Mouse (Mus musculus) c-Kit-positive CD71-positive TER-119-positive erythroid progenitor cells, embryonic 14.5 days (primary cell): ENCODE measurements at regions not wholly inside any gene's neighbourhood (a gene's known extent, or its start where the extent isn't known, plus 50 kb on each side); places are given as distances from the start of the nearest gene placed in this dataset.

Experiments
- DNase-seq: peaks from one replicate; pipeline ENCODE4 v3.0.0-alpha.2; 2013; ENCODE audit warnings: low spot score

DNA sequence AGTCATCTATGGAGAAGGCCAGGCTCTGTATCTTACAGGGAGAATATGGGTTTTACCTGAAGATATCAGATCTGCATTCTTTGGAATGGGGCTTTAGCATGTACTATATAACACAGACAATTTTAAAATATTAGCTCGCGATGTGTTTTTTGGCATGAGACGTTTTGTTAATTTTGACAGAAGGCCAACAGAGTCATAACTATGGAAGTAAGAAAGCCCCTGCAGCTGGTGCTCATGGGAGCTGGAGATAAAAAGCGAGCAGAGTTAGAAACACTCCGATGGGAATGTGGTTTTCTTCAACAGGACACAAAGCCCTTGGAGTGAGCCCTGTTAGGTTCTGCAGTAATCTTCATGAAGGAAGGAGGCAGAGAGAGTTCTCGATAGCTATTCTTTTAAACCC, 176.6 kb downstream of the Rps12 start:
- DNase-seq = no peak

DNA sequence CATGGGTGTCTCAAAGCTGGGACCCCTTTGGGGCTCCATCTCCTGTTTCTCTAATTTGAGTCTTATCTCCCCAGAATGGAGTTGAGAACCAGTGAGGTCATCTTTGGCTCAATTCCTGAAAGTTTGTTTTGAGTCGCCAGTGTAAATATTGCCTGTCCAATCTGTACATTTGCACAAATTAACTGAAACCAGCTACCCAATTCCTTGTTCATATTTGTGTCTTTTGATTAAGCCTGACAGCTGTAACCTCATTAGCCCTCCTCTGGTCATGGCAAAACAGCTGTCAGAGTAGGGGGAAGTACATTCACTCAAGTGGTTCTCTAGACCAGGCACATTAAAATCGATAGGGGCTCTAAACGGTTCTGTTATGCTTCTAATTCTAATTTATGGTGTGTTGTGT, 177.0 kb downstream of the Rps12 start:
- no peak for DNase-seq

DNA sequence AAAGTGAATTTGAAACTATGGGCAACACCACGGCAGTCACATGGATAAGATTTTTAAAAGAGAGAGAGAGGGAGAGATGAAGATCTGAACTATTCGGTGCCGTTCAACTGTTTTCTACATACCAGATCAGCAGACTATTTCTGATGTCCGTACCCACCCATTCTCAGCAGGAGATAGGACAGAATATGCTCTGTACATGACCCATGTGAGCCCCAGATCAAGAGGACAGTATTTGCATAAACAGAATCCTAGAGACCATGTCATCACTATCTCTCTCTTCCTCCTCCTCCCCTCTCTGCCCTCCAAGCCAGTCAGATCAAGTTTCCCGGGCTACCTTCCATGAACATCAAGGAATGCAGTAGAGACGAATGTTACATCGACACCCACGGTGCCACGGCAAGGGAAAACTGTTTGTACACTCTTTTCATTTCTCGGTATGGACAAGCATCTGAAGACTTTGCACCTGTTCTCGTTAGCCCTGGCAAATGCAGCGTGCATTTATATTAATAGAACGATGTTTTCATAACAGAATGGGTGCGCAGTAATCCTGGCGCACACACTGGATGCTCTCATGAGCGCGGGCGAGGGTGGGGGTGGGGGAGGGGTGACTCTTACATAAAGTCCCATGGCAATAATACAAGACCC, 177.7 kb downstream of the Rps12 start:
- DNase-seq = no peak

DNA sequence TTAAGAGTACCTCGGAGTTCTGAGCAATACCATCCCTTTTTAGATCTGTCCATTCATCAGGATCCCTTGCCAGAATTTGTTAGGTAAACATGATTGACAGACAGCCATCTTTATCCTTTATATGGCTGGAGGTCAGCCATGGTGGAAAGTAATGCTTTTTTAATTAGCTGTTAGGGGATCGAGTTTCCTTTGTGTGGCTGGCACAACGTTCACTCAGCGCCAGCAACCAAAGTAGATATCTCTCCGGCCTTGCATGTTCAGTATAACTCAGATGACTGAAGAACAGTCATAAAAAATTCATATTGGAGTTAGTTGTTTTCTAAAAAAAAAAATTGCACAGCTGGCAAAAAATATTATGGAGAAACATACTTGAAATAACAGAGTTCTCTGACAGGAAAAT, 186.4 kb downstream of the Rps12 start:
- no peak for DNase-seq

DNA sequence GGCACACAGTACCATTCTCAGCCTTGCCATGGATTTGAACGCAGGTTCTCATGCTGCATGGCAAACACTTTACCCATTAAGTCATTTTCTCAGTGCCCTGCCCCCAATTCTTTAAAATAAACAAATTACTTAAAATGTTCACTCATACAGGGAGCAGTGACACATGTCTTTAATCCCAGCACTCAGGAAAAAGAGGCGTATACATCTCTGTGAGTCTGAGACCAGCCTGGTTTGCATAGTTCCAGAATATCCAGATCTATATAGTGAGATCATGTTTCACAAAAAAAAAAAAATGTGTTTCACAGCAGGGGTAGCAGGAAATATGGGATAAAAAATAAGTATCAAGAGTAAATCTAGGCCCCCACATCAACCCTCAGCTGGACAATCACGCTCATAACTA, 191.5 kb downstream of the Rps12 start:
- no peak for DNase-seq

DNA sequence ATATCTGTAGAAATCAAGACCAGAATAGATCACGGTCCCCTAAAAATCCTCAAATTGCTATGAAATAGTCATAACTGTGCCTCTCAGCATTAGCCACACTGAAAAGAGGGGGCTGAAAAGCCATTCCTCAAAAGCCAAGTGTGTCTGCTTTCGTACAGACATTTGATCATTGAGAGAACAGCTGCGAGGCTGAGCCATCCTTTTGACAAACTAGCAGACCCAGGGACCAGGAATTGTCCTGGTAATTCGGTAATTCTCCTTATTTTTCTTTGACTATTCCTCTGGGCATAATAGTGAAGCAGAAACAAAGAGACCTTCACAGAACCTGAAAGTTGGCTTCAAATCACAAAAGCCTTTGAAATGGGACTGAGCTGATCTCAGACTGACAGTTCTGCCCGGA, 206.8 kb downstream of the Rps12 start:
- DNase-seq = no peak

DNA sequence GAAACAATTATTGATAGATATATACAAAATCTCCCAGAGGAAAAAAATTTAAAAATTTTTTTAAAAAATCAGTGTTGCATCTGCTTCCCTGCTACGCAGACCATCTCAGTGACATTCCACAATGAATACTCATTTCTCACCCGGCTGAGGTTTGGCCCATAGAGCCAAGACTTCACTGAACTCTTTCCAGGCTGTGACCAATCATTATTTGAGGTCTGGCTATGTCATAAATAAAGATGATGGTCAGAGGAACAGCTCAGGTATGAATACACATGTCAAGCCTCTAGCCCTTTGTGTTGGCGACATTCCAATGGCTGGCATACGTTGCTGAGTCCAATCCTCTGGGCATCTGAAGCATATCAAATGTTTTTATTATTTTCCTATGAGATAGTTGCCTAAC, 216.1 kb downstream of the Rps12 start:
- DNase-seq = no peak

DNA sequence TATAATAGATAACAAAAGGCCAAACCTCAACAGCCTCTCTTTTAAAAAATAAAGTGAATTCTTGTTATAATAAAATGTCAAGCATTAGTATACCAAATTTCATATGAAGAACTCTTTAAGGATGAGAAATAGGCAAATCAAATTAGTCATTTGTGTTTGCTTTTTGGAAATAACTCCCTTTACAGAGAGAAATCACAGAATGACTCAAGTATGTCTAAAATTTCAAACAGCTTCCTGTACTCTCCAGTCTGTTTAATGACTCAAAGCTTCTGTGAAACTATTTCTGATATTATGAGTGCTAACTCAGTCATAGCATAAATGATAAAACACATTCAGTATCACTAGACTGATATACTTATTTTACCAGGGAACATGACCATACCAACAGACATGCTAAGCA, 217.7 kb downstream of the Rps12 start:
- DNase-seq = no peak

DNA sequence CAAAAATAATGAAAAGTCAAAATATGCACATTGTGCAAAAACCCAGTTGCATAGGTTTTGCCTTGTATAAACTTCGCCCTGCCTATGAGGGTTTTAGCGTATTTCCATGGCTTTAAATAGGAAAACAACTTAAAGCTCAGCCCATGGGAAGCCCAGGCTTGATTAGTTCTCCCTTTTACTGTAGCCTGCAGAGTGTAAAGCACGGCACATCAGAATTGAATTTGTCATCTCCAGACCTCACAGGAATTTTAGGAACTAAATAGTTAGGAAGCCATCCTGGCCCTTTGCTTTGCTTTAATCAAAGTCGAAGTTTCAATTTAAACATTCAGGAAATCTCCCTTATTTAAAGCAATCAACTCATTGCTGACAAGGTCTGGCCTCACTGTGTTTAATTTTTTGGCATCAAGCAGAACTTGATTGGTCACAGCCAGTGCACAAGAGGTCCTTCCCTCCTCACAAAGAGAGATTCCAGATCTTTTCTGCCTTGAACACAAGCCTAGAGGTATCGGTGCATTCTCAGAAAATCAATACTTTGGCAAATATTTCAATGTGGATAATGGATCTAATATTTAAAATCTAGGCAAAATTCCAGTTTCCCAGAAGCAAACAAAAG, 211.8 kb upstream of the Eya4 start:
- DNase-seq = no peak

DNA sequence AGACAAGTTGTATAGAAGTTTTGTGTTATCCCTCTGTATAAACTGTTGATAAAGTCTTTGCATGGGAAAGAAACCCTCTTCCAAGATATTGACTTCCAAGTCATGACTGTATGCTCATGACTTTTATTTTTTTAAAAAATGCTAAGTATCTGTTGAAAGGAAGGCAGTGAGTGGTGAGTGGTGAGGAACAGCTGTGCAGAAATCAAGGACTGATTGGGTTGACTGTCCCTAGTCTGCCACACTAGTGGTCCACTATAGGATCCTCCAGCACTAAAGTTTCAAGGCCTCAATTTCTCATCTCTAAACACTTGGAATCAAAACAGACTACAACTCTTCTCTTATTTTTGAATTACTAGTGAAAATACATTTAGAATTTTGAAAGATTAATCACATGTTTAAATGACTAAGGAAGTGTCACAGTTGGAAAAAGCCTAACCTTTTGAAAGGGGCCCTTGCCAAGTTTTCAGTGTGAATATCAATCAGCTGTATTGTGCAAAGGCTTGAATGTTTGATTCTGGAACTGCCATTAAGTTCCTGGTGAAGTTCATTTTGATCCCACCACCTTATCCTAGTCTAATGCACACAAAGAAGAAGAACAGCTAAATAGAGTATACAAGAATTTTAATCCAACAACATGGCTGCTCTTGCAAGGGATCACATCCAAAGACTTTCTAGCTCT, 209.5 kb upstream of the Eya4 start:
- no peak for DNase-seq

DNA sequence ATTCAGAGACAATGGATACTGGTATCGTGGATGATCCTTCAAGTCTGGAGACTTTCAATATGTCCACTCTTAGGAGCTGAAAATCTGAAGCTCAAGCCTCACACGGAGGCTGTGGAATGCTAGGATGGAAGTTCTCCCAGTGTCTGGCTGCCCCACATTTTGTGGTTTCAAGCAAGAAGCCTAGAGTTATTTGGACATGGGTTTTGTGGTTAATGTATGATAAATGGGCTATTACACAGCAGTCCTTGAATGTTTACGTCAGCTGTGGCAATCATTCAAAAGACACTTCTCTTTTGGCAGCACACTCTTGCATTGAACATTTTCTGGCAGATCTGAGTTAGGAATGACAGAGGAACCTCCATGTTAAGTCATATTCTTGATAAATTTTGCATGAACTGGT, 207.2 kb upstream of the Eya4 start:
- DNase-seq = no peak

DNA sequence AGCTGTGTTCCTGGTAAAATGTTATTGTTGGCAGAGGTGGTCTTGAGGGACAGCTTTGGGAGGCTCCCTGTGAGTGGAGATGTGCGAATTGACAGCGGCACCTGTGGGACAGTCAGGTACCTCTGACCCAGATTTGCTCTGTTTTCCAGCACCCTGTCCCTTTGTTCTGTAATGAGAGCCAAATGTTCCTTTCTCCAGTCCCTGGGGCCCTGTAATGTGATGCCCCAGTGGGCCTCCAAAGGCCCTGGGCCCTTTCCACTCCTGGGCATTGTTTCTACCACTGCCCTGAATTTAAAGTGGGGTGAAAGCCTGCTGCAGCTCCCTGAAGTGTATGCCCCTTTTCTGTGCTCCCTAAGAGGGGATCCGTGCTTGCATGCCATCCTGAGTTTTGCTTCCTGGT, 198.6 kb upstream of the Eya4 start:
- no peak for DNase-seq

DNA sequence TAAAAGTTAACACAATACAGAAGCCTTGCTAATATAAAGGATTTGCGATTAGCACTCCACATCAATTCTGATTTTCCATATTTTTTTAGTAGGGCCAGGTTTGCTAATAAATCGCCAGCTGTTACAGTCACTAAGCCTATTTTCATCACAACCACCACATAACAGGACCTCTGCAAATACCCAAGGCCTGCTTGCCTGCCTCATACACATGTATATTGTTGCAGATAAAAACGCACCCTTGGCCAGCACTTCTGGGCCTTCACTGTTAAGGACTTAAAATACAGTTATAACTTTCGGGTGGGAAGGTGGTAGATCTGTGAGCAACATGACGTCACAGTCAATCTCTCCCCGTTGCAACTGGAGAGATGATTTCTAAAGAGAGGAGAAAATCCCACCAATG, 197.7 kb upstream of the Eya4 start:
- DNase-seq = no peak

DNA sequence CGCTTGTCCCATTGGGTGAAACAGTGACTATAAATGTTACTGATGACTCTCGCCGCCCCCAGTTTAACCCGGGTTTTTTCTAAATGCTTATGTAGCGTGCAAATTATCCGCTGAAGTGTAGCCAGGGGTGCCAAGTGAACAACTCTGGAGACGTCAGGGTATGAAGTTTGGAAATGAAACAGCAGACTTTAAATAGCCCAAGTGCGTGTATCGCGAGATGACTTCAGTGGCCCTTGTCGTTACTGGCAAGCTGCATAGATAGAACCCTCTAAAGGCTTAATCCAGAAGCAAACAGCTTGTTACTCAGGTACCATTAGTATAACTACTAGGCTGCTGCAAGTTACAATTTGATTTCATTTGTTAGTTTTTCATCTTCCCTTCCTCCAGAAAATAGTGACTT, 192.1 kb upstream of the Eya4 start:
- DNase-seq = no peak

DNA sequence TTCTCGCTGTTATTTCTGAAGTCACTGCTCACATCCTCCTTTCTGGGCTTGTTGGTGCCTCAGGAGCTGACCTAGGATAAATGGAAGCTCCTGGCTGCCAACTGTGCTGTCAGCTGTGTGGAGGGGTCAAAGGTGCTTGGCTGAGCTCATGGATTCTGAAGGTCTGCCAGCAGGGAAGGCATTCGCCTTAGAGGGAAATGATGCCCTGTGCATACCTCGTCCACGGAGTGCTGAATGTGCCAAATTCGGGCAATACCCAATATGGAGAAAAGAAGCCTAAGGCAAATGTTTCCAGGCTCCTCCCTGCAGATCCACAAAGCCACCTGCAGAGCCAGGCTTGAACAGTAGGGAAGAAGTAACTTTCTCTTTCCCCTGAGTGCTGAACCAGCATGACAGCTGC, 191.3 kb upstream of the Eya4 start:
- no peak for DNase-seq

DNA sequence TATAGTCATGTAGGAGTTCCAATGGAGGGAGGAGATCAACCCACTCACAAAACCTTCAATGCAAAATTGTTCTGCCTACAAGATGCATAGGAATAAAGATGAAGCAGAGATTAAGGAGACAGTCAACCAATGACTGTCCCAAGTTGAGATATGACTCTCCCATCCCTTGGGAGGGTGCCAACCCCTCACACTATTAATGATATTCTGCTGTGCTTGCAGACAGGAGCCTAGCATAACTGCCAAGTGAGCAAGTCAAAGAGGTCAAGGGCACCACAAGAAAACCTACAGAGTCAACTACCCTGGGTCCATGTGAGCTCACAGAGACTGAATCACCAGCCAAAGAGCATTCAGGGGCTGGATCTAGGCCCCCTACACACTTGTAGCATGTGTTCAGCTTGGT, 184.1 kb upstream of the Eya4 start:
- no peak for DNase-seq

DNA sequence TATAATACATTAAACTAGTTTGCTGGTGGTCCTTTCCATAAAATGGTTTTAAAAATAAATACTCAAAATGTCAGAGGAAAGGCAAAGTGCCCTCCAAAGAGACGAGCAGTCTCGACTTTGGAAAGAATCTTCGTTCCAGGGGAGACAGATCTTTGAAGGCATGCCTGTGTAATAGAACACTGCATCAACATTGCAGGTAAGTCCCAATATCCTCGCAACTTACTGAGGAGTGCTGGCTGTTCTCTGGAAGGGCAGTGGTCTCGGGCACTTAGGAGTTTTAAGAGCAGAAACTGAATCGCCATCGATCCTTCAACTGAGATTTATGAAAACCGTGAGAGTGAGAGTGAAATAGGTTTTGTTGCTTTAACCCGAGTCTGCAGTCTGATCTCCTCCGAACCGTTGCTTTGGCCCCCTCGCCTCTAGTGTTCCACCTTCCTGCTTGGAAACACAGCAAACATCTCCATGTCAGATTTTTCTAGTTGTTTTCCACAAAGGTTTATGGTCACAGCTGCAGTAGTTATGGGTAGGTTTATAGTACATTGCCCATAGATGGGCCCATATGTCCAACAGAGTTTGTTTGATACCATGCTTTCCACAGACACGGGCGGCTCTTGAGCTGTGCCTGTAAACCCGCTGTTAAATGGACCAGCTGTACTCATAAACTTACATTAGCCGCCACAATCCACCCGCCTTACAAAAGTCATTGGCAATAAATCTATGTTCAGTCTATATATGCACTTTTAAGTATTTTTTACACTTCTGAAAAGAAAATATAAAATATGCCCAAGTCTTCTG, 181.6 kb upstream of the Eya4 start:
- DNase-seq = no peak

DNA sequence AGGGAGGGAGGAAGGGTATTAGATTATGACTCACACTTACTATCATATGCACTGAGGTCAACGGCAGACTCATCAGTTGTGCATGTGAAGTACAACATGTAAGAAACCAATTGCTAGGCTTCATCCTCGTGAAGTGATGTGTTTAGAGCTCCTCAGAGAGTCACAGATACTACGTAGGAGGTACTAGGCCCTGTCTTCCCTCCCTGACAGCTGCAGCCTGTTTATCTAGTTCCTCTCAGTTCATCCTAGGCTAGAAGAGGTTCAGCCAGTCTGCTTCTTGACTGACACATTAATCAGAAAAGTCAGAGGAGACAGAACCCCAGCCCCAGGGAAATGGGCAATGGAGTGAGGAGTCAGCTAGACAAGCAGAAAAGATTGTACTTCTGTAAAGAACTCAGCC, 180.1 kb upstream of the Eya4 start:
- no peak for DNase-seq

DNA sequence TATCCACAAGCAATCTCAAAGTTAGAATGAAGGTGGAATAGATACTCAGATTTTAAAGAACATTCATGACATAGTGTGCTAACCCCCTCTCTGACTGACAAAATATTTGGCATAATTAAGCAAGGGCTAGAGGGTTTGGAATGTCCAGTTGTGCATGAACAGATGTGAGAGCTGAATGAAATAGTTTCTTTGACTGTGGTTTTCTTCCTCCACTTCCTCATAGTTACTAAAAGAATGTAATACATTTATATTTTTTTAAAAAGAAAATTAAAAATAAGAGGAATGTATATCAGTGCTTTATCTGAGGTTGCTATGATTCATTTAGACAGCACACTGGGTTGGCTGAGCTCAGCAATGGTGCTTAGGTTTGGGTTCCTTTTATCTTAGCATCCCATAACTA, 176.2 kb upstream of the Eya4 start:
- DNase-seq = no peak

DNA sequence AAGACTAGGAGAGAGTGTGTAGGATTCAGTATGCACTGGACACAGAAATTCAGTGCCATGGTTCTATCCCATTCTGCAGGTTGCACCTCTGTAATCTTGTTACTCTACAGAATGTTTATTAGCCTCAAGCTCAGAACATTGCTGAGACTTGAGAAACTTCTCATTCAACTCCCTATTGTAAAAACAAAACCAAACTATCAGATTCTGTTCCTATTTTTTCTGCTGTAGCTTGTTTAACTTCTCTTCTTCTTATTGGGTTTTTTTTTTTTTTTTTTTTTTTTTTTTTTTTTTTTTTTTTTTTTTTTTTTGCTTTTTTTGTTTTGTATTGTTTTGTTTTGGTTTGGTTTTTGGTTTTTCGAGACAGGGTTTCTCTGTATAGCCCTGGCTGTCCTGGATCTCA, 172.1 kb upstream of the Eya4 start:
- no peak for DNase-seq

DNA sequence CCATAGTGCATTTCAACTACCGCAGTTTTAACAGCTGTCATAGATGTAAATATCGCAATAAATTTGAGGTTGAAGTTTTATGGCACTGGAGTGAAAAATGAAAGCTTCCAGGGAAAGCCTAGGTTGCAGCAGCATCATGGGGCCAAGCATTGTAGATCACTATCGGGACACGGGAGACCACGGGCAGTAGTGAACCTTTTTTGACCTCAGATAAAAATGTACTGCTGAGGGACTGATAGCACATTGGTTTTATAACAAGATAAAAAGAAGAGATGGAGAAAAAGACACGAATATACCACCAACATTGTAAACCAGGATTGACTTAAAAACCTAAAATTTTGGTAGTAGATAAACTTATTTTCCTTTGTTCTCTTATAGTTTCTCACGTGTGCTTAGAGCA, 143.1 kb upstream of the Eya4 start:
- DNase-seq = no peak

DNA sequence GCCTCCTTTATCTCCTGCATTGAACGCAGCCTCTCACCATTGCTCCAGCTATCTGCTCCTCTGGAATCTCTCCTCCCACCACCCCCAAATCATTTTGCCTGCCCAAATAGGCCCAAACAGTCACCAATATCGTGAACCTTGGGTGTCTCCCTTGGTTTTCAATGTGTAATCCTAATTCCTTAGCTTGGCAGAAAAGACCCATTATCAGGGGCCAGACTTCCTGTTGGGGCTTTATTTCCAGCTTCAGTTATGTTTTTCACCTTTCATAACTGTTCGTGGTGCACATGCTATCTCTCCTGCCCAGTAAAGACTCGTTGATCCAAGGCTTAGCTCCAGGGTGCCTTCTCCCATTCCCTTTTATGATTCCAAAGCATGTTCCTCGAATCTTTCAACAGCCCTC, 142.4 kb upstream of the Eya4 start:
- DNase-seq = no peak

DNA sequence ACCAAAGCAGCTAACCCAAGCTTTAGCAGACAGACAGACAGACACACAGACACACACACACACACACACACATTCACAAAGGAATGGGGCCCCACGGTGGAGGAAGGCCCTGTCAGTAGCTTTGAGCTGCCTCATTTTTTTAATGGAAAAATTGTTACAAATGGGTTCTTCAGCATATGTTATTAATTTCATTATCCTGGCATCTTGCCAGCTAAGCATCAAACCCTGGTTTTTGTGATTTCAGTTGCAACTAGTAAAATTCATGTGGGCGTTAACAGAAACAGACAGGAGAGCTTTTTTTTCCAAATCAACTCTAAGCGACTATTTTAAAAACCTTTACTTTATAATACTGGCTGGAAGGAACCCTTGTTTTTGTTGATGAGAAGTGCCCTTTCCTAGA, 138.4 kb upstream of the Eya4 start:
- no peak for DNase-seq
